Mouse (Mus musculus) kidney, postnatal 25 days (tissue): ENCODE data around the gene Crim1.
A peak's percentile ranks its signal among the peaks of the same experiment; 100 is the strongest.

ENCODE experiments used
- DNase-seq, 2 experiments: peaks; one replicate each; pipeline ENCODE4 v3.0.0; 2021; ENCODE audit warnings: mixed read lengths in 2 of 2

Crim1 gene

DNA sequence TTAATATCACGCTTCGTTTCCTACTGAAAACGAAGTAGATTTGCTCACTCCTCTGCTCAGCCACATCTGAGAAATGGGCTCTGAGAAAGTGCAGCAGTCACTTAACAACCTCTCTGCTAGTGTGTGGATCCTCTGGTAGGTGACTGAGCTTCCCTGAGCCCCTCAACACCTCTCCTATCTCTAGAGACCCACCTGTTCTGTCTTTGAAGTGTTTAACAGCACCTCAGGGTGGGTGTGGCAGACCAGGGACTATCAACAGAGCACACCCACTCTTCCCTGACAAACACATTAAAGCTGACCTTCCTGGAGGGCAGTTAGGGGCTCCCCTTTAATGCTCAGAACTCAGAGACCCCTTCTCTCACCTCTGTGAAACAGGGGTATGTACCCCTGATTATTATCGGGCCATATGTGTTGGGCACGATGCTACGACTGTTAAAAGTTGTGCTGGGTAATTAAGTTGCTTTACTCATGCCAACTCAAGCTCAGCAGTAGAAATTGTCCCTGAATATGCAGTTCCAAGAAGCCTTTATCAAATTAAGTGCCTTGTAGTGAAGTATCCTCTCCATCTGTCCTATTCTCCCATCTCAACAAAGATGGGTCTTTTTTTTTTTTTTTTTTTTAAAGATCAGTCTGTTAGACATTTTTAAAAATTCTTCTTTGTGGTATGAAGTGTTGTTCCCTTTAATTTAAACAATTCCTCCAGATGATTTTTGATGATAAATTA lies 90.3 kb downstream of the Crim1 start:
- no peak for DNase-seq

DNA sequence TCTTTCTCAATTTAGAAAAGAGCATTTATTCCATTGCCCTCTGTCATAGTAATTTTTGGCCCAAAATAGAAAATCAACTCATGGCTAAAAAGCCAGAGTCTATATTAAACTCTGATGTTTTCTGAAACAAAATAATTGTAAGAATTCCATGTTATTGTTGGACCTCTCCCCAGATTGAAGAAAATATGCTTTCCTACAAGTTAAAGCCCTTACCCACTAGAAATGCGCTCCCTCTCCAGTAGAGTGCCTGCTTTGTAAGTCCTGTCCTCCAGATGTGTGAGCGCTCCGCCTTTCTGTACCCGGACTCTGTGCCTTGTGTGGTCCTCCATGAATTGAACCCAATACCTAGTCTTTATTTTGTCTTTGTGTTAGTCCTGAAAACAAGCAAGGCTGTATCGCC lies 91.0 kb downstream of the Crim1 start:
- no peak for DNase-seq

DNA sequence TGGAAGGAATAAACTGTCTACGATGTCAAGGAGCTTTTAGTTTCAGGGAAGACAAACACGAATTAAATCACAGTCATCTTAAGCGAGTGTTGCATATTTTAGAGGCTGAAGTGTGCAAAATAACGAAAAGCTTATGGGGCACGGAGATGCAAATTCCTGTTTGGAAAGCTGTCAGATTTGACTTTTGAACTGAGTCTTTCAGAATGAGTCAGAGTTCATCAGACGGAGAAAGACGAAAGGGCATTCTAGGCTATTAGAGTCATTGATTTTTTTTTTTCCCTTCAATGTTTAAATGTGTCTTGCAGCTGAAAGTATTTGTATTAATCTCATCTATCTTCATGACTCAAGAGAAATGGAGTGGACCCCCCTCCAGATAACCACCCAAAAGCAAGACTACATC lies 92.3 kb downstream of the Crim1 start:
- no peak for DNase-seq

DNA sequence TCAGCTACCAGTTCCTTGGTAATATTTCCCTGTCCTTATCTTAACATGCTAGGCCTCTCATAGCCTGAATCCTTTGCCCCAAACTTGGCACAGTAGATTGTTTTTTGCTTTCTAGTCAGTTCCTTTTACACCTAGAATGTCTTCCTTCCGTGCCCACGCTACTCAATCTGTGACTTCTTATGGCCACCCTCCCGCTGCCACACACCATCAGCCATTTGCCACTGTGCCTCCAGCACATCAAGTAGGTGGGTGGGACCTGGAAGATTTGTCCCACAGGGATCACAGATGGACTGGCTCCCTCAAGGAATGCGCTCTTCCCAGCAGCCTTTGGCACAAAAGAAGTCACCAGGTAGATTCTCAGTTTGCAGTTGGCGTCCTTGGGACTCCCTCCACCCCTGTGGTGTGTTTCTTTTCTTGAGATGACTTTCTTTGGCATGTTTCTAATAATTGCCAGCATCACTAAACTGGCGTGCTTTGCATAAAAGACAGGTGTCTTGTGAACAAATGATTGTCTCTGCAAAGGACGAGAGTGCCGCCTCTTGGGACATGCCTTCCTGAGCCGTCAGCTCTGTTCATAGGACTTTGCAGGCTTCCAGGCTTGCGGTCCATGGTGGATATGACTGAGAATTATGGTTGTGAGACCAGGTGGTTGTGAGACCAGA lies 92.9 kb downstream of the Crim1 start:
- DNase-seq: no peak

DNA sequence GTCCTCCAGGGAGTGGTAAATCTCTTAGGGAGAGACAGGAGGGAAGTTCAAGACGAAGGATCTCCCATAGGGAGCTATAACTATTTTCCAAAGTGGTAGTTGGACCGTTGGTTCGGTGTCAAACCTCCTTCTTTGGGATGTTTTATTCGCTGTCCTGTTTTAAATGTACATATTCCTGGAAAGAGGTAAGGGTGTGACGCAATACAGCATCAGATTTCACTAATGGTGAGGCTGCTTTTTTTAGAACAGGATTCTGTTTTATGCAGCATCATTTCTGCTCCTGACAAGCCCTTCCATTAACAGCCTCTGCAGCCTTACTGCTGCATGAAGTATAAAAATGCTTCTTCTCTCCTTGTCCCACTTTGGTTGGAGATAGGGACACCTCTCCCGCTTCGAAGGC lies 95.9 kb downstream of the Crim1 start:
- DNase-seq: no peak

DNA sequence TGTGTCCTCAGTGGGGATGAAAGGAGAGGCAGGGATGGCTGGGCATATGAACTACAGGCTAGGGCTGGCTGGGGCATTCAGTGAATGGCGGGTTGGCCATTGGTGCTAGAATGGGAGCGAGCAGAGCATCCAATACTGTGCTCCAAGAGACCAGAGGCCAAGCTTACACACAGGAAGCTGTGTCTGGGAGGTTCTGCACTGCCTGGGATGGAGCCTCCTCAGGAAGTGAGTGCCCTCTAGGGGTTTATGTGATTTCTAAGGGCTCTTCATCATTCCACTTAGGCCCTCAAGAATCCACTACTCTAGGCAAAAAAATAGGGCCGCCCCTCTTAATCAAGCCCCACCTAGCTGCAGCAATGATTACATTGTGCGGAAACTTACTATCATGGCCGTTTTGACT lies 98.1 kb downstream of the Crim1 start:
- DNase-seq: peak; percentile 45 to 63

DNA sequence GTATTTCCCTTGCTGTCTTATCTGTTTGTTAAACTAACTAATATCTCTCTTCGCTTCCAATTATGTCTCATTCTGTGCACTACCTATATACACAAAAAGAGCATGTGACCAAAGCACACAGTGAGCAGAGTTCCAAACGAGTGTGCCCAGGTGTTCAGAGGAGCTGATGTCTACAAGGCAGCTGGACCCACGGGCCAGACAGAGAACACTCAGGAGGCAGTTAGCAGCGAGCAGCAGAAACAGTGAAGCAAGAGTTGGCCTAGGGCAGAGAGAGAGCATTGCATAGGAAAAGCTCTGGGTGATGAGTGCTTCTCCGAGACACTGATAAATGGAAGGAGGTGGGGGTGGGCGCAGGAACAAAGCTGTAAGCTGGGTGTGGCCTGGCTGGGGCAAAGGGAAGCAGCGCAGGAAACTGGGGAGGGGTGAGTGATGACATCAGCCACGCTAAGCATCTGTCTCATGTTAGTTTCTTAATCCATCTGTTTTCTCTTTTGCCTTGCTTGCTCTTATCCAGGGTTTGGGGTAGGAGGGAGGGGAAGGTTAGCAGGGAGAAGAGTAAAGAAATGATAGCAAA lies 99.0 kb downstream of the Crim1 start:
- DNase-seq: peak in 1 of 2 experiments; percentile 39

DNA sequence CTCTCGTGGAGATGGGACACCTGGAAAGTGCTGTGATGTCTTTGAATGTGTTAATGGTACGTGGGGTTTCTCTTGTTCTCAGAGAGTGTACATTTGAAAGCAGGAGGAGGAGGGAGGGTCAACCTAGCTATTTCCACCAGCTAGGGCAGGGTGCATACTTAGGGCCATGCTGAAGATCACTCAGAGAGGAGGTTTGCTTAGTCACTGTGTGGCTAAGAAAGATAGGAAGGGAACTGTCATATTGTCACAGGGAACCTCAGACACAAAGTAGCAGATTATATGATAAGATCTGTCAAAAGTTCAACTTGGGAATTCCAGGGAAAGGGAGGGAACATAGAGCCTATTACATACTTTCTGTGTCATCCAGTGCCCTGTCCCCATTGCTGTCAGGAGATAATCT lies 103.0 kb downstream of the Crim1 start:
- no peak for DNase-seq

DNA sequence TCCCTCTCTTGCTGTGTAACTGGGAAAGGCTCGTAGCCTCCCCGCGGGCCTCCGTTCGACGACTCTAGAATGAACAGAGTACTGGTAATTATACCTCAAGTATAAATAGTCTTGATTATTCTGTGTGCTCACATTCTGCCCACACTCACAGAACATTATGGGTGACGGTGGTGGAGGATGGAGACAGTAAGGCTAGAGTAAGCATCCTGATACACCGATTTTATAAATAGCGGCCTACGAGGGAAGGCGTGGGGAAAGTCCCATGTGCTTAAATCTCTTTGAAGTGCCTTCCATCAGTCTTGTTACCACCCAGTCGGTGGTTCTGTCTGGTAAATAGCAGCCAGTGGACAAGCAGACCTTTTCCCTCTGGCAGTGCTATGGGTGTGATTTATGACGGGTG lies 104.0 kb downstream of the Crim1 start:
- no peak for DNase-seq

DNA sequence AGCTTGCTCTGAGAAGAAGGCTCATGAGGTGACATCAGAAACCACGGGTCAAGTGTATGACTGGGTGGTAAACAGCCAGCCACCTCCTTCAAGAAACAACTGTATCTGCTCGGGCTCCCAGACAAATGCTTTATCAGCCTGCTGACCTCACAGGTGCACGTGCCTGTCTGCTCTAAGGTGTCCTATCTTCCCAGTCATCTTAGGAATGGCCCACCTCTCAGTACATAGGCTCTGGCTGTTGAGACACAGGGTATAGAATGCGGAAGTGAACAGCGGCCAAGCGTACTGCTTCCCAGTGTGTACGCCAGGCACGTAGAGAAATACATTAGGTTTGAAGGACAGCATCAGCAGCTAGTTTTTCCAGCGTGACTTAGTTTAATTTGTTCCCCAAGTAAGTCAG lies 106.4 kb downstream of the Crim1 start:
- DNase-seq: no peak

DNA sequence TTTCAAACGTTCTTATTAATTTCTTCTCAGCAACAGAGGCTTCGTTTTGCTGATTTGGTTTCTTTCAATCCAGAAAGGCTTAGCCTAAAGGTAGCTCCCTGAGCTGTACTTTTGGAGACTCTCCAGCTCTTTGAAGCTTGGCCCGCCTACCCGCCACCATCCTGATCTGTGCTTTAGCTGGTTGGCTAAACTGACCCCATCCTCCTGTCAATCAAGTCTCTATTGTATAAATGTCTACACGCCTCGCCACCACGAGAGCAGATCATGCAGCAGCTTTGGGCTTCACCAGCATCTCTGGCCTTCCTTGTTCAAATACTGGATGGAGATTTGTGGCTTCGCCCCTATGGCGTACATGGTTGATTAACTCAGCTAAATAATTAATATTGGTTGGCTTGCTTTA lies 108.2 kb downstream of the Crim1 start:
- no peak for DNase-seq

DNA sequence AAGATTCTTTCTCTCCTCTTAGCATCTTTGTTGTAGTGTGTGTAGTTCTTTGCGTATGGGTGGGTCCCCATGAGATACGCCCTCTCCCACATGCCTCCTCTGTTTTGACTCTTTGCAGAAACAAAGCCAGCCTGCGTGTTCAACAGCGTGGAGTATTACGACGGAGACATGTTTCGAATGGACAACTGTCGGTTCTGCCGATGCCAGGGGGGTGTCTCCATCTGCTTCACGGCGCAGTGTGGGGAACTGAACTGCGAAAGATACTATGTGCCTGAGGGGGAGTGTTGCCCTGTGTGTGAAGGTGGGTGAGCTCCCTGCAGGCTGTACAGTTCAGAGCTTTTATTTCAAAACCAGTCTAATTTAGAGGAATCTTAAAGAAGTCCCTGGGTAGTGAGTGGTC lies 113.0 kb downstream of the Crim1 start:
- DNase-seq: no peak

DNA sequence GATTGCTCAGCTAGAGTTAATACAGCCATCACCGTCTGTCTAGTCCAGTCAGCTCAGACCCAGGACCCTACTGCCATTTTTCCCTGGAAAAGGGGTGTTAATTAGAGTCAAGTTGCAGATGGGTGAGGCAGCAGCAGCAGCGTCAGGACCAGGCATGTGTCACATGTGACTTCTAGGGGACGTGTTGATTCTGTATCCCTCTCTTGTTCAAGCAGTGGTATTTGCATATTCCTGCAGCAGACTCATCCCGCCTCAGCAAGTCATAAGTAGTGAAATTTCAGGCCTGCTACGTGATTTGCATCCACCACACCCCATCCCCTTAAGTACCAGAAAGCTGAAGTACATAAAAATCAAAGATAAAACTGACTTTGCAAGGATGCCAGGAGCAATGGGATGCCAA lies 113.6 kb downstream of the Crim1 start:
- DNase-seq: no peak

DNA sequence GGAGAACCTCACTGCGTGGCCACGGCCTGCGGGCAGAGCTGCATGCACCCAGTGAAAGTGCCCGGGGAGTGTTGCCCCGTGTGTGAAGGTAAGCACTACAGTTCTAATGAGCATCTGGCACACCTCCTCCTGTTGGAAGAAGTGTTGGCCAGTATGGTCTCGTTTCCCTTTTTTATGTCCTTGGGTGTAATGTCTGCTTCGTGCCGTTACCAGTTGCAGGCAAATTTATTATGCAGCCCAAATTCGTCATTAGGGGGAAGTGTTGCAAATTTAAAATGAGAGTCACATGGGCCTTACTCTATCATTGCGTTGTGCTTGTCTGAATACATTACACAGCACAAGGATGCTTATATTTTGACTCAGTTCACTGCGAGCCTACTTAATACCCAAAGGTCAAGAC lies 115.6 kb downstream of the Crim1 start:
- no peak for DNase-seq

DNA sequence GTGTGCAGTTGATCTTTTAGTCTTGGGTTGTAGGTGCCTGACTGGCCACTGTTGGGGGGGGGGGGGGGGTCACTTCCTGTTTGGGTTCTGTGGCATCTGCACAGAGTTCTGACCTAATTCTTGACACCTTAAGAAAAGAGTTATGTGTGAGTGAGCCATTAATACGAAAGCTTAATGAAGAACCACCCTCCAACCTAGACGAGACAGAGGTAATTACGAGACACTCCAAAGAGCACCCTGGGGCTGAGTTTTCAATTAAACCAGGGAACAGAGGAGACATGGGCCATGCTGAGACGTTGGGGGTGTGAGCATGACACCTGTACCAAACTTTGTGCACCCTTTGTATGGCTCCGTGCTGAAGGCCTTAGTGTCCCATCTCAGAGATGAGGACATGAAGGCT lies 117.3 kb downstream of the Crim1 start:
- DNase-seq: peak in 1 of 2 experiments; percentile 42

DNA sequence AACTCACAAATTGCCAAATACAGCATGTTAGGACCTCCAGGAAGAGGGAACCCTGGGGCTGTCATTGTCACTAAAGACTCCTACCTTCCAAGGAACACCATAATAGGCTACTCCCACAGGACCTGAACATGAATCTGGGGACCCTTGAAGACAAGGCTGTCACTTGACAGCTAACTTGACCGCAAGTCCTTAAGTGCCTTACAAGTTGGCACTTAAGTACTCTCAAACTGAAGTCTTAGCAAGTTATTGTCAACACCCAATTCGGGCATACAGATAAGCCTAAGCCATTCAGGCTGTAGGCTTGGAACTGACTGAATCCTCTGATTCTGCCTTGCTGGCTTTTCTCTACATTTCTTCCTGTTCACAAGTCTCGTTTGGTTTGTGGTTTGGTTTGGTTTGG lies 118.8 kb downstream of the Crim1 start:
- no peak for DNase-seq

DNA sequence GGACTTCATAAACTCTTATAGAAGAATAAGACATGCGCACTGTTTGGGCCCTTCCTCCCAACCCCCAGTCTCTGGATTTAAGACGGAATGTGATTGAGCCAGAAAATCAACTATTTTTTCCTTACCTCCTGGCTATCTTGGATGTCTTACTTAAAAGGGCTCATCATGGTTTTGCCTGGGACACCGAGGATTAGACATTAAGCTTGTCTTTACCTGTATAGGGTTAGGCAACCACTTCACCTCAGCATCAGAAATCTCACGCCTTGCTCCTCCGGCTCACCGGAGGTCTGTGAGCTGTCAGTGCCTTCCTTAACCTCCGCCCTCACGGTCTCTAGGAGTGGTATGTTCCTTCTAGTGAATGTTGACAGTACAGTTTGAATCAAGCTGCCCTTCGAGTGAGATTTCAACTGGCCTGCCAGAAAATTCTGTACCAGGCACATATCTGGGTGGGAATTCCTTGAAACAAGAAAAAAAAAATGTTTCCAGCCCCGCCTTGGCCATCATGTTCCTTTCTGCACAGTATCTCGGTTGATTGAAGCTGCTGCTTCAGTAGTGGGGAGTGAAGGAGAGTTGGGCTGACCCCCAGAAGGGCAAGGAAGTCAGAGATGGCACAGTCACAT lies 121.3 kb downstream of the Crim1 start:
- no peak for DNase-seq

DNA sequence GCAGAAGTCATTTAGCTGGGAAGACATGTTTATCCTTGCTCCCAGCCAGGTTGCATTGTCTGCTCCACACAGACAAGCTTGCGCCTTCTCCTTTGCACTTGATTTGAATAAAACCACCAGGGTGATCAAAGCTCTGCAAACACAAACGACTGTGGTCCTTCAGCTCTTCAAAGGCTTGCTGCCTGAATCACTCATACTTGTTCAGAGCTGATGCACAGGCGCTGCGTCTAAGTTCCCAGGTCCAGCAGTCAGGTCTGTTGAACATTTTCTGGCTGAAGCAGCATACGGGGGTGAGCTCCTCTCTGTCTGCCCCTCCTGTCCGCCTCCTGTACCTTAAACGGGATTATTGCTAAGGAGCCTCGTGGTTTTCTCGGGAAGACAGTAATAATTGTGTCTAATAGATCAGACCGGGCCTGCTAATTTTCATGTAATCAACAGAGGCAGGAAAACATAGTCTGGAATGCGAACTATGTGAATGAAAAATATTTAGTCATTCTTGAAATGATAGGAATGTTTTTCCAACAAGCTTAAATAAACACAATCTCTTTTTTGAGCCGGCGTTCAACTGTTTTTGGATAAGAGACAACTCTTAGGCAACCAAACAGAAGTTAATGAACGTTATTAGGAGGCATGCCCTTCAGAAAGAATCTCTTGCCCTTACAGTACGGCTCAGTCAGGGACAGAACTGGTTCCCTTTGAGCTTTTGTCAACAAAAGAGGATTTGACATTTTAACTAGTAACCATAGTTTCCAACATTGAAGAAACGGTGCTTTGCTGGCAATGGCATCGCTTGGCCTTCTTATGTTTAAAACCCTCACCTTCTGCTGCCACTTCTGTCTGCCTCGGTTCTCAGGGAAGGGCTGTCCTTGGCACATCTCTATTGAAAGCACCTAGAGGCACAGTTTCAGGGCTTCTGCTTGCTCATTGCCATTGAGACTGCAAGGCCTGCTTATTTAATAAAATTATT lies 122.6 kb downstream of the Crim1 start:
- DNase-seq: no peak

DNA sequence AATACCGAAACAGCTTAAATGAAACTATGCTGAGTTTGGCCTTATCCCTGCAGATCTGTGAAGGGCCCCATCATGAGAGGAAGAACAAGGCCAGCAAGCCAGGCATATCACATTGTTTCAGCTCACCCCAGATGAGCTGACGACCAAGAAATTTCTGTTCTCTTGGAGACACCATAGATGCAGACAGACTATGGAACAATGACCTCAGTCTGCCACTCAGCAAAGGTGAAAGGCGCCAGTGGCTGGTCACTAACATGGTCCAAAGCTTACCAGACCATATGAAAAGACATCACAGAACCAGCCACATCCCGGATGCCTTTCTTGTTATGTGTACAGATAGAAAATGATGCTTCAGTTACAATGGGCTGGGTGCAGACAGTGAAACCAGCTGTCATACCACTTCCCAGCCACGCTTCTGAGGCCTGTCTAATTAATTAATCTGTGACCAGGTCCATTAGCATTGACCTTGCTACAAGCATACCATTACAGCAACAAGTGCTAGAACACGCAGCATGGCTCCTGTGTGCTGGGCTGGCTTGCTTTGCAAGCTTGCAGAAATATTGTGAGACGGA lies 125.8 kb downstream of the Crim1 start:
- no peak for DNase-seq

DNA sequence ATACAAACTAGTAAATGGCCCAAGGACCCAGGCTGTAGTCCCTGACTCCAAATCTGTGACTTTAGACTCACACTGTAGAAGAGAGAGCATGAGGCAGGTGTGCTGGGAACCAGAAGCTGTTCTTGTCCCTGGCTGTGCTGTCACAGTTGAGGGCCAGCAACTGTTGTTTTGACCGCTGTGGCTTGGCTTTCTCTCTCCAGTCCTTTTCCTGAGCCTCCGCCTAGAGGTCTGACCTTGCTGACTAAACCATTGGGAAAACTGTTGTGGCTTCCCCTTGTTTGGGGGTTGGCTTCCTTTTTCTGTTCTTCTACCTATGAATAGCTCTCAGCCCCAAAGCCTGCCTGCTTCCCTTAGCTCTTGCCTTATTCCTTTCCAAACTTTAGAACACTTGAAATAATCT lies 126.3 kb downstream of the Crim1 start:
- no peak for DNase-seq

DNA sequence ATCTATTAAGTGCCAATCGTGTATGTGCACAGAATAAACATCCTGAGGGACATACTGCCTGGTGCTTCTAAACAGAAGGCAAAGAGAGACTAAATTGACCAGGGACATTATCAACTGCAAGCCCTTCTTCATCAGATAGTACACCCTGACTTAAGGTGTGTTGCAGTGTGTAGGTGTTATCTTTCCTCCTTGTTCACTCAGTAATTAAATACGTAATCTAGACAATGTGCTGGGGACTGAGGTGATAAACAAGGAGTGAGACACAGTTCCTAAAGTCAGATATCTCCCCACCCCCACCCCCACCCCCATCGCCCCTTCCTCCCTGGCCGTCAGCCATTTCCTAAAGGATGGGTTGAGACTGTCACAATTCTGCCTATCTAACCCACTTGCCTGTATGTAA lies 127.1 kb downstream of the Crim1 start:
- DNase-seq: no peak

DNA sequence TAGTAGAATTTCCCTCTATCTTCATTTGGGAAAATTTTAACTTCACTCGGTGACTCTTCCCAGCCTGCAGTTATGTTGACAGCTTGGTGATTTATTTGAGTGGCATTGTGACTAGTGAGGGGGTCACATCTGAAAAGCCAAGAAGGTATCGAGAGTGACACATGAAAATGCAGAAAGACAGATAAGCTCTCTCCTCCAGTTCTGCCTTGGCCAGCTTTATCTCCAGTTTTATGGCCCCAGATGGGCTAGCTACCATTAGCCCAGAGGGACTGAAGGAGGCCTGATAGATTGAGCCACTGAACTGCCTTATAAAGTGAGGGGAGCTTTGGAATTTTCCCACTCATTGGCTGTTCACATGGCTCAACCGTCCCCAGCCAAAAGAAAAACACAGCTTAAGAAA lies 128.2 kb downstream of the Crim1 start:
- DNase-seq: no peak

DNA sequence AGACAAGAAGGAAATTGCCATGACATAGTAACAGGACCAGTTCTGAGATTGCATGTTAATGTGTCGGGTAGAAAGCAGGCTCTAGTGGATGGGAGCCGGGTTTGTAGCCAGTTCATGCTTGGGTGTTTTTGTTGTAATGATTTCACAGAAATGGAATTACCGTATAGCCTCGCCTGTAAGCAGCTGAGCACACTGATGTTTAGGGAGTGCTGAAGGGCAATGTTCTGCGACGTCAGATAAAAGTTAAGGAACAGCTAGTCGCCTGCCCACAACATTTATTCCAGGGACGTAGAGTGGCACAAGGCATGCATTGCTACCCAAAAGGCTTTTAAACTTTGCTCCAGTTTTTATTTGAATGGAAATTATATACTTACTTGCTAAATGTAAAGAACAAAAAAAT lies 131.4 kb downstream of the Crim1 start:
- DNase-seq: no peak
